ENCODE assay signal across 11 mouse cellular contexts in the genomic region with DNA sequence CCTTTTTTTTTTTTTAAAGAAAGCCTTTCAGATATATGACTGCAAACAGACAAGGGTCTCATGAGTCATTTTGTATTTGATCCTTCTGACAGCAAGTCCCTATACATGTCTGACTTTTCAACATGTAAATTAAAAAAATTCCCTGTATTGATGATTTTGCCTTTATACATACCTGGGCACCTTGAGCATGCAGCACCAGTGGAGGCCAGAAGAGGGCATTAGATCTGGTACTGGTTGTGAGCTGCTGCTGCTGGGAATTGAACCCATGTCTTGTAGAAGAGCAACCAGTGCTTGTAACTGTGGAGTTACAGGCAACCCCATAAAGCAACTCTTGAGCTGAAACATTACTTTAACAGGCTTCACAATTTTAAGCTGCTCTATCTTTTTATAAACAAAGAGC. TPM values are rescaled to one million over a fixed set of nuclear protein-coding genes. Genes with fewer than 3 reads are reported as not detected.
DNase-seq lines count a peak whose midpoint lies in the region; ATAC-seq and TF ChIP-seq lines count a peak whose summit lies in the region.
"Had no signal": no experiment of that assay in that cellular context is flagged by ENCODE, and none has a peak within 500 bp of the region (broad histone marks: within the 10 kb centered on the region; RNA-seq: fewer than 3 reads in every experiment).

No protein-coding gene starts in this region.

- no peak for ATAC-seq in midbrain, postnatal 0 days (ENCODE audit: low FRiP score)
- ATAC-seq in liver, postnatal 0 days, result no peak

- H3K4me2 ChIP-seq in midbrain, postnatal 0 days (ENCODE audit: low read depth, low read length, poor library complexity, severe bottlenecking), result no peak overlapping the region
- no peak overlapping the region for H3K4me2 ChIP-seq in liver, postnatal 0 days (ENCODE audit: low read depth, low read length)
- H3K4me2 ChIP-seq: embryonic facial prominence, embryonic 13.5 days; stomach, embryonic 15.5 days had no signal

- no peaks in the 10 kb centered on the region for H3K27me3 ChIP-seq in midbrain, postnatal 0 days (ENCODE audit: insufficient read depth, low read length)
- H3K27me3 ChIP-seq in midbrain, embryonic 10.5 days (ENCODE audit: low read depth, poor library complexity, severe bottlenecking), result no peaks in the 10 kb centered on the region
- no peaks in the 10 kb centered on the region for H3K27me3 ChIP-seq in liver, postnatal 0 days (ENCODE audit: insufficient read depth, low read length)
- H3K27me3 ChIP-seq: embryonic facial prominence, embryonic 13.5 days; stomach, embryonic 15.5 days had no signal

- H3K9me3 ChIP-seq in midbrain, postnatal 0 days (ENCODE audit: low read length), result no peaks in the 10 kb centered on the region
- H3K9me3 ChIP-seq in midbrain, embryonic 10.5 days (replicated peaks), result no peaks in the 10 kb centered on the region
- no peaks in the 10 kb centered on the region for H3K9me3 ChIP-seq in liver, postnatal 0 days (ENCODE audit: low read length)
- H3K9me3 ChIP-seq: embryonic facial prominence, embryonic 13.5 days; stomach, embryonic 15.5 days had no signal

- peak; percentile 31 for TF ChIP-seq CTCF in midbrain, postnatal 0 days (IDR thresholded peaks at IDR 0.05)
- TF ChIP-seq CTCF in liver, postnatal 0 days (IDR thresholded peaks at IDR 0.05; ENCODE audit: low read depth), result peak; percentile 57

- H3K27ac ChIP-seq in midbrain, postnatal 0 days (ENCODE audit: low read depth, low read length), result no peak overlapping the region
- no peak overlapping the region for H3K27ac ChIP-seq in midbrain, embryonic 10.5 days (replicated peaks)
- H3K27ac ChIP-seq in liver, postnatal 0 days (ENCODE audit: low read depth), result no peak overlapping the region
- H3K27ac ChIP-seq: embryonic facial prominence, embryonic 13.5 days; macrophage; stomach, embryonic 15.5 days had no signal

- H3K9ac ChIP-seq in midbrain, postnatal 0 days (replicated peaks; ENCODE audit: low read length, poor library complexity, severe bottlenecking), result no peak overlapping the region
- no peak overlapping the region for H3K9ac ChIP-seq in liver, postnatal 0 days (replicated peaks)
- H3K9ac ChIP-seq: embryonic facial prominence, embryonic 13.5 days; stomach, embryonic 15.5 days had no signal

- no peak overlapping the region for H3K4me3 ChIP-seq in midbrain, postnatal 0 days (ENCODE audit: low read depth, low read length)
- H3K4me3 ChIP-seq in midbrain, embryonic 10.5 days, result no peak overlapping the region
- no peak overlapping the region for H3K4me3 ChIP-seq in liver, postnatal 0 days (ENCODE audit: low read depth, low read length)
- H3K4me3 ChIP-seq: embryonic facial prominence, embryonic 13.5 days; stomach, embryonic 15.5 days had no signal

- no peaks in the 10 kb centered on the region for H3K4me1 ChIP-seq in midbrain, postnatal 0 days (ENCODE audit: insufficient read depth, low read length)
- H3K4me1 ChIP-seq in midbrain, embryonic 10.5 days, result no peaks in the 10 kb centered on the region
- H3K4me1 ChIP-seq in liver, postnatal 0 days (ENCODE audit: insufficient read depth), result no peaks in the 10 kb centered on the region
- H3K4me1 ChIP-seq: embryonic facial prominence, embryonic 13.5 days; stomach, embryonic 15.5 days had no signal

- peak; percentile 9 to 13 for DNase-seq in cerebellum, postnatal 10 days
- no peak for DNase-seq in cerebellum, adult 9-10 months
- DNase-seq in midbrain, postnatal 0 days (ENCODE audit: low spot score), result no peak
- DNase-seq in midbrain, embryonic 10.5 days (ENCODE audit: low spot score), result no peak
- DNase-seq in liver, postnatal 0 days, result peak; percentile 29
- peak; percentile 65 for DNase-seq in thymus, postnatal 4 days
- DNase-seq in gastrocnemius, postnatal 4 days (ENCODE audit: low spot score in 2 of 2), result no peak
- DNase-seq in layer of hippocampus, postnatal 14 days (ENCODE audit: low spot score in 2 of 2), result no peak

- no peak for TF ChIP-seq EP300 in liver, postnatal 0 days (IDR thresholded peaks at IDR 0.05; ENCODE audit: low read depth)

- no peaks in the 10 kb centered on the region for H3K36me3 ChIP-seq in midbrain, postnatal 0 days (ENCODE audit: insufficient read depth, low read length)
- H3K36me3 ChIP-seq in midbrain, embryonic 10.5 days, result no peaks in the 10 kb centered on the region
- no peaks in the 10 kb centered on the region for H3K36me3 ChIP-seq in liver, postnatal 0 days (replicated peaks; ENCODE audit: insufficient read depth, low read length)
- H3K36me3 ChIP-seq: embryonic facial prominence, embryonic 13.5 days; stomach, embryonic 15.5 days had no signal

RNA-seq across cellular contexts. Expression of a gene that starts 20.1 kb away (rescaled TPM):
- 56.9 and 62.7 TPM in 2 replicates for total RNA-seq in midbrain, postnatal 0 days (2014; rRNA removed)
- 12.3 and 16.0 TPM in 2 replicates for polyA plus RNA-seq in midbrain, postnatal 0 days (2015; fragmentation: Nextera tagmentation; extraction: Ambion mirVana)
- polyA plus RNA-seq in midbrain, embryonic 10.5 days (2016; fragmentation: Nextera tagmentation; extraction: Ambion mirVana), result 9.5 and 11.5 TPM in 2 replicates
- 2.6 and 2.9 TPM in 2 replicates for polyA plus RNA-seq in liver, postnatal 0 days (2015; fragmentation: Nextera tagmentation; extraction: Ambion mirVana)
- 10 to 100 TPM; 33.9 to 34.9 TPM for total RNA-seq in gastrocnemius, postnatal 4 days (2021)
- 10 to 100 TPM; 69.8 to 72.1 TPM for total RNA-seq in layer of hippocampus, postnatal 14 days (2021)

RNA-seq across cellular contexts. Expression of a gene that starts 20.3 kb away (rescaled TPM):
- total RNA-seq in midbrain, postnatal 0 days (2014; rRNA removed), result 28.4 and 49.1 TPM in 2 replicates
- polyA plus RNA-seq in midbrain, postnatal 0 days (2015; fragmentation: Nextera tagmentation; extraction: Ambion mirVana), result 28.7 and 34.2 TPM in 2 replicates
- polyA plus RNA-seq in midbrain, embryonic 10.5 days (2016; fragmentation: Nextera tagmentation; extraction: Ambion mirVana), result 62.6 and 66.4 TPM in 2 replicates
- polyA plus RNA-seq in liver, postnatal 0 days (2015; fragmentation: Nextera tagmentation; extraction: Ambion mirVana), result 10.5 and 12.7 TPM in 2 replicates
- total RNA-seq in gastrocnemius, postnatal 4 days (2021), result 10 to 100 TPM; 26.1 to 34.0 TPM
- total RNA-seq in layer of hippocampus, postnatal 14 days (2021), result 10 to 100 TPM; 45.2 to 47.1 TPM

Comparison
In these comparisons a context has a peak if more than half of its experiments do, and no peak if none do; other contexts are left out.
1. DNase-seq: peak in cerebellum, postnatal 10 days (2 of 2), liver, postnatal 0 days (single experiment) and thymus, postnatal 4 days (single experiment); none in cerebellum, adult 9-10 months (single experiment), midbrain, postnatal 0 days (single experiment), midbrain, embryonic 10.5 days (single experiment), gastrocnemius, postnatal 4 days (0 of 2) and layer of hippocampus, postnatal 14 days (0 of 2).